Comparison of ENCODE assay signal across 21 mouse cellular contexts in genomic region chr5:141054991-141055390, GRCm38 (mm10). TPM values are rescaled to one million over a fixed set of nuclear protein-coding genes. Genes with fewer than 3 reads are reported as not detected.
A peak's percentile ranks its signal among the peaks of the same experiment; 100 is the strongest.
DNase-seq lines count a peak whose midpoint lies in the region; ATAC-seq lines count a peak whose summit lies in the region.
"Had no signal": no experiment of that assay in that cellular context is flagged by ENCODE, and none has a peak within 500 bp of the region (broad histone marks: within the 10 kb centered on the region; RNA-seq: fewer than 3 reads in every experiment).

No protein-coding gene starts in this region.

- H3K36me3 ChIP-seq in midbrain, embryonic 13.5 days = no peaks in the 10 kb centered on the region
- H3K36me3 ChIP-seq in heart, embryonic 12.5 days = no peaks in the 10 kb centered on the region
- H3K36me3 ChIP-seq: embryonic facial prominence, embryonic 12.5 days; forebrain, embryonic 12.5 days; heart, embryonic 15.5 days; hindbrain, embryonic 15.5 days had no signal

- no peaks in the 10 kb centered on the region for H3K4me1 ChIP-seq in midbrain, embryonic 13.5 days (replicated peaks)
- no peaks in the 10 kb centered on the region for H3K4me1 ChIP-seq in heart, embryonic 12.5 days (replicated peaks)
- H3K4me1 ChIP-seq: embryonic facial prominence, embryonic 12.5 days; forebrain, embryonic 12.5 days; hindbrain, embryonic 15.5 days had no signal

- H3K4me2 ChIP-seq in midbrain, embryonic 13.5 days (replicated peaks) = no peak overlapping the region
- no peak overlapping the region for H3K4me2 ChIP-seq in heart, embryonic 12.5 days
- H3K4me2 ChIP-seq: embryonic facial prominence, embryonic 12.5 days; forebrain, embryonic 12.5 days; heart, embryonic 15.5 days; hindbrain, embryonic 15.5 days had no signal

- no peak overlapping the region for H3K27ac ChIP-seq in midbrain, embryonic 13.5 days
- H3K27ac ChIP-seq in heart, embryonic 12.5 days (ENCODE audit: poor library complexity, severe bottlenecking) = no peak overlapping the region
- H3K27ac ChIP-seq: embryonic facial prominence, embryonic 12.5 days; forebrain, embryonic 12.5 days; gastrocnemius, adult 2 months; heart, embryonic 15.5 days; hindbrain, embryonic 15.5 days had no signal

- peaks cover 8% of the 10 kb centered on the region; the same call in 1 of the 2 replicates for H3K9me3 ChIP-seq in midbrain, embryonic 13.5 days
- peaks cover 21% of the 10 kb centered on the region for H3K9me3 ChIP-seq in heart, embryonic 12.5 days (replicated peaks)
- H3K9me3 ChIP-seq: heart, embryonic 15.5 days; hindbrain, embryonic 15.5 days had no signal

- ATAC-seq in erythroblast, adult 5-6 weeks (replicated peaks; ENCODE audit: low FRiP score, poor library complexity, severe bottlenecking) = no peak
- no peak for ATAC-seq in midbrain, embryonic 13.5 days
- no peak for ATAC-seq in heart, embryonic 12.5 days (ENCODE audit: insufficient number of reproducible peaks, low FRiP score)
- ATAC-seq: forebrain, embryonic 16.5 days; inflammation-experienced regulatory T-cells, adult 6 months; intestine, postnatal 0 days had no signal

- 85% methylated on average over 8 of the region's 8 CpGs for WGBS in midbrain, embryonic 13.5 days
- WGBS in heart, embryonic 12.5 days = 86% methylated on average over 8 of the region's 8 CpGs

- H3K4me3 ChIP-seq in midbrain, embryonic 13.5 days (replicated peaks) = no peak overlapping the region
- no peak overlapping the region for H3K4me3 ChIP-seq in heart, embryonic 12.5 days
- H3K4me3 ChIP-seq: embryonic facial prominence, embryonic 12.5 days; forebrain, embryonic 12.5 days; gastrocnemius, adult 2 months; heart, embryonic 15.5 days; hindbrain, embryonic 15.5 days had no signal

- H3K27me3 ChIP-seq in midbrain, embryonic 13.5 days = no peaks in the 10 kb centered on the region
- H3K27me3 ChIP-seq in heart, embryonic 12.5 days (replicated peaks) = 0 out of 2 replicates have a peak, but pooled peaks cover 6% of the 10 kb centered on the region
- H3K27me3 ChIP-seq: embryonic facial prominence, embryonic 12.5 days; forebrain, embryonic 12.5 days; heart, embryonic 15.5 days; hindbrain, embryonic 15.5 days had no signal

- peak; percentile 66 for DNase-seq in brain, adult 2 months (ENCODE audit: low read depth, low spot score)
- DNase-seq in cerebellum, adult 18-20 months = peak; percentile 59 to 60
- DNase-seq in cerebellum, adult 9-11 months = peak; percentile 68
- DNase-seq in cerebellum, postnatal 36 days = peak; percentile 72 to 75
- no peak for DNase-seq in heart, postnatal 10 days
- DNase-seq: adrenal gland, adult 8-10 months; gastrocnemius, adult 2 months; gastrocnemius, postnatal 25 days; heart, adult 11 months; heart, postnatal 36 days; kidney, adult 8-10 months had no signal

- intact Hi-C loops in heart, postnatal 10 days (cut with DNase I) = no loop called here

- H3K9ac ChIP-seq in midbrain, embryonic 13.5 days (replicated peaks) = no peak overlapping the region
- H3K9ac ChIP-seq in heart, embryonic 12.5 days = no peak overlapping the region
- H3K9ac ChIP-seq: embryonic facial prominence, embryonic 12.5 days; forebrain, embryonic 12.5 days; heart, embryonic 15.5 days; hindbrain, embryonic 15.5 days had no signal

RNA-seq across cellular contexts. Expression of gene Card11, which starts 54.6 kb away (rescaled TPM):
- total RNA-seq in heart, postnatal 10 days (2021) = under 1 TPM; 0.29 to 0.45 TPM
- 1.3 and 2.1 TPM in 2 replicates for total RNA-seq in erythroblast, adult 5-6 weeks (2015; ENCODE audit: low replicate concordance)
- total RNA-seq in erythroblast, adult 5-6 weeks (2017; ENCODE audit: low replicate concordance) = 0.68 and 3.6 TPM in 2 replicates
- polyA plus RNA-seq in midbrain, embryonic 13.5 days (2015; fragmentation: Nextera tagmentation; extraction: Ambion mirVana) = 0.07 TPM in 1 of 2 replicates, not detected in the other
- polyA plus RNA-seq in heart, embryonic 12.5 days (2016; fragmentation: Nextera tagmentation; extraction: Ambion mirVana) = 0.18 and 0.21 TPM in 2 replicates

Comparison
In these comparisons a context has a peak if more than half of its experiments do, and no peak if none do; other contexts are left out.
1. DNase-seq: peak in brain, adult 2 months (single experiment), cerebellum, adult 18-20 months (2 of 2), cerebellum, adult 9-11 months (single experiment) and cerebellum, postnatal 36 days (2 of 2); none in heart, postnatal 10 days (0 of 2).